Mouse (Mus musculus) R1 (cell line): ENCODE measurements around the gene Gm20388.

Experiments
- DNase-seq: peaks from one replicate; pipeline ENCODE4 v3.0.0-alpha.2; 2018; ENCODE audit warnings: low read depth, low spot score

The Gm20388 gene

DNA sequence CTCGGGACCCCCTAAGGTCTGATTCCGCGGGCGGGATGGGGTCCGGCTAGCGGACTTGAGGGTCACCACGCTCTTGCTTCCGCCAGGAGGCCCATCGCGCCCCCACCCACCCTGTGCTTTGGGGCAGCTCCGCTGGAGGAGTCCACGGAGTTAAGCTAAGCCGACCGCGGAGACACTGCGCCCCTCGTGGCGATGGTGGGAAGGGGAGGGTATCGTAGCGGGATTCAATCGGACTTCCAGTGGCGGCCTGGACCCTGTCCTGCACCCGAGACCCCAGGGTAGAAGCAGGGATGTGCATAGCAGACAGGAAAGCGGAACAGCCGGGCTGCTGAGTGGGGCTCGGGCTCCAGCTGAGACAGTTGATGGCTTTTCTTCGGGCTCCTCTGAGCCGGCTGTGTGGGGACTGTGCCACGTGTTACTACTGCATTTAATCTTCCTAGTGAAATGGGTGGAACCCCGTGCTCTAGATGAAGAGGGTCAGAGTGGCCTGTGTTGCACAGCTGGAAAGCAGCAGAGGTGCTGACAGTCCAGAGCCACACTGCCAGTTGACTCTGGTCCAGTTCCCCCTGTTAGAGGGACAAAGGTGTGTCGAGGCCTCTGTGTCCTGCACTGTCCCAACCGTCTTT is 2320.2 kb downstream of the Gm20388 start:
- peak; percentile 70 for DNase-seq

DNA sequence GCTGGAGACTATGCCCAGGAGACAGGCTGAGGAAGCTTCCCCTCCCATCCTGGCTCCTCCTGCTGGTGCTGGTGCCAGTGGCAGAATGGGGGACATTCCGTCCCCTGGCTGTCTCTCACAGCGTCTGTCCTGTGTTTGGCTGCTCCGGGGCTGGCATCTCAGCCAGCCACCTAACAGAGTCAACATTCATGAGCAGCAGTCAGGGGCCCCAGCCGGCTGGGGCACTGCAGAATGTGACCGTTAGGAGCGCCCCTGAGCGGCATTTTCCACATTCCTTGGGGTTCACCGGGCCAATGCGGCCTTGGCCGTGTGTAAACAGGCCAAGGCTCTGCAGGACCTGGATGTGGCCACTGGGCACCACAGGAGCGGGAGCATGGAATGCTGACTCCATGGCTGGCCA is 2323.4 kb downstream of the Gm20388 start:
- DNase-seq = peak; percentile 23

DNA sequence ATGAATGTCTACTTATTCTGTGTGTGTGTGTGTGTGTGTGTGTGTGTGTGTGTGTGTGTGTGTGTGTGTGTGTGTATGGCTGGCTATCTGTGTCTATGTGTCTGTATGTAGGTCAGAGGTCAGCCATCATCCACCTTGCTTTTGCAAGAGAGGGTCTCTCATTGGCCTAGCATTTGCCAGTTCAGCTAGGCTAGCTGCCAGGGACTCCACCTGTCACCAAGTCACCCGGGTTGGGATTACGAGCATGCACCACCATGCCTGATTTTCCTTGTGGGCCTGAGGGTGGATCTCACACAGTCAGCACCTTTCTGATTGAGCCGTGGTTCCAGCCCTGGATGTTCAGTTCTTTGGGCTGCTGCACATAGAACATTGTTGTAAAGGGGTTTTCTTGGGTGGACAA is 2325.9 kb downstream of the Gm20388 start:
- no peak for DNase-seq

DNA sequence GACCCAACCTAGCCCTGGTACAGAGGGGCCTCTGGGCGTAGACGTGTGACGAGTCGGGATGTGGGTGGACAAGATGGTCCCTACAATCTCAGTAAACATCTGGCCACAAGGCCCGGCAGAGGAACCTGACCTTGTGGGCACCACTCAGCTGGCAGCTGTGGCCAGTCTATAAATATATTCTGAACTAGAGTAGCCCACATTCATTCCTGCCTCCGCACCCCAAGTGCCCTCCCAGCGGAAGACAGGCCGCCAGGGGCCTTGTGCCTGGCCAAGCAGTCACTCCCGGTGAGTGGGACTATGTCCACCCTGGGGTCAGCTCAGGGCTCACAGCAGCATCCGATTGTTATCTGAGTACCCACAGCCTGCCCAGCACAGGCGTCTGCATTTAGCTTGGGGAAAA is 2327.6 kb downstream of the Gm20388 start:
- no peak for DNase-seq

DNA sequence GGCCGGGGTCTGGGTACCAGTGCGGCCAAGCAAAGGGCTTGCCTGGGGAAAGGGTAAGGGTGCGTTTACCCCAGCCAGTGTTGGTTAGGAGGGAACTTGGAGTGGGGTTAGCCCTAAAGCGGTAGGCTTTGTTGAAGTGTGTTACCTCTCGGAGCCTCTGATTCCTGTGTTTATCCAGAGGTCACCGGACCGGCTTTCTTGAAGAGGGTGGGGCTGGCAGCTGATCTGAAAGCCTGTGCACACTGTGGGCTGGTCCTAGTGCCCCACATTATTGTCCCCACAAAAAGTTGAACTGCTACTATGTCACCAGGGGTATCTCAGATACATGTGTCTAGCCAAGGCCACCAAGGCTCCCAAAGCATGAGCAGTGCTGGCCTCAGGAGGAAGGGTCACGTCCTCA is 2328.1 kb downstream of the Gm20388 start:
- no peak for DNase-seq

DNA sequence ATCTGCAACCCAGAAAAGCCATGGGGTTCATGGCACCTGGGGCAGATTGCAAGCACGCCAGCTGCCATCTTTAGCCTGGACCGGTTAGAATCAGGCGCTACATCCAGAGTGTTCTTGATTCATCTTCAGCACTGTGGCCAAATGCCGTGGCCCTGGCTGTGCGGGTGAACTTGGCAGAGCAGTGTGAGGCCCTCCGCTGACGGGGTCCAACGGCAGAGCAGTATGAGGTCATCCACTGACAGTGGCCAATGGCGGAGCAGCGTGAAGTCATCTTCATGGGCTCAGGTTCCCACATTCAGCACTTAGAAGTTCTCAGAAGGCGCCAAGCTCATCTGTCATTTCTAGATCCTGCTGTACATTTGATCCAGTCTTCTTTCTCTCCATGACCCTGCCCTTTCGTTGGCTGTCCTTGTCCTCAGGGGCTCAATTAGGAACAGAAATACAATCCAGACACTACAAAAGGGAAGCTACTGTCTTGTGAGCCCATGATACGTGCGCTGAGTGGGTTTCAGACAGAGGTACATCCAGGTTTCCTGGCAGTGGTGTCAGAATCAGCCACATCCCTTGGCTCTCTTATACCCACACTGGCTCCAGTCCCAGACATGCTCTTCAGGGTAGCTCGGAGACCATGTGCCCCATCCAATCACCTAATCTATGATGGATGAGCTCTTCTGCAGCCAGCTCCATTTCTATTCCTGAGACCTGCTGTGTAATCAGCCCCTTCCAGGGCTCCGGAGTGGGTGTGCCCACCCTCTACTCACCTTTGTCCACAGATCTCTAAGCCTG is 2329.8 kb downstream of the Gm20388 start:
- no peak for DNase-seq

DNA sequence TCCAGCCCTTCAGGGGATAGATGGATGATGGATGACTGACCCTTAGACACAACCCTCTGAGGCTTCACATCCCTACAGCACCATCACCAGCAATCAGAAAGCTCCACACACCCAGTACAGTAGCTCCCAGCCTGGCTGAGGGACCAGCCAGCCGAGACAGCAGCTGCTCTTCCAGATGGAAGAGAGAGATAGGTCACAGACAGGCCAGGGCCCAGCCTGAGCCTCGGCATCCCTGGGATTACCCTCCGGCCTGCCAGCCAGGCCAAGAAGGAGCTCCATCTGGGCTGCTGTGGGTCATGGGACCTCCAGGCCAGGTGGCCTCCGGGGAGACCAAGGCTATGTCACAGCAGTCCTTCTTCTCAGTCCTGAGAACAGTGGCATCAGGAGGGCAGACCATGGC is 2332.7 kb downstream of the Gm20388 start:
- no peak for DNase-seq

DNA sequence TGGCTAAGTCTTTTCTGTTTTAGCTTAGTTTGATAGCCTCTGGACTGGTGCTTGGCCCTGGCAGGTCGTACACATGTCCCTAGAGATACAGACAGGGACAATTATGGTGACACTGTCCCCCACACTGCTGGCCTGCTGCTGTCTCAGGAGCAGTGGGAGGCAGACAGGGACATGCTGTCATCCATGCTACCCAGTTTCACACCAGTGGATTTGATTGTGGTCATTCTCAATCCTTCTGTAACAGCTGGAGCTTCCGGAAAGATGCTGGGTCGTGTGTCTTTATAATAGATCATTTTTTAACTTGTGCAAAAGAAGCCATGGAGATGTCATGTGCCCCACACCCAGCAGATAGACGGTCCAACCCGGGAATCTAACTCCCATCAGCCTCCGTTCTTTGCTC is 2334.5 kb downstream of the Gm20388 start:
- DNase-seq = no peak

DNA sequence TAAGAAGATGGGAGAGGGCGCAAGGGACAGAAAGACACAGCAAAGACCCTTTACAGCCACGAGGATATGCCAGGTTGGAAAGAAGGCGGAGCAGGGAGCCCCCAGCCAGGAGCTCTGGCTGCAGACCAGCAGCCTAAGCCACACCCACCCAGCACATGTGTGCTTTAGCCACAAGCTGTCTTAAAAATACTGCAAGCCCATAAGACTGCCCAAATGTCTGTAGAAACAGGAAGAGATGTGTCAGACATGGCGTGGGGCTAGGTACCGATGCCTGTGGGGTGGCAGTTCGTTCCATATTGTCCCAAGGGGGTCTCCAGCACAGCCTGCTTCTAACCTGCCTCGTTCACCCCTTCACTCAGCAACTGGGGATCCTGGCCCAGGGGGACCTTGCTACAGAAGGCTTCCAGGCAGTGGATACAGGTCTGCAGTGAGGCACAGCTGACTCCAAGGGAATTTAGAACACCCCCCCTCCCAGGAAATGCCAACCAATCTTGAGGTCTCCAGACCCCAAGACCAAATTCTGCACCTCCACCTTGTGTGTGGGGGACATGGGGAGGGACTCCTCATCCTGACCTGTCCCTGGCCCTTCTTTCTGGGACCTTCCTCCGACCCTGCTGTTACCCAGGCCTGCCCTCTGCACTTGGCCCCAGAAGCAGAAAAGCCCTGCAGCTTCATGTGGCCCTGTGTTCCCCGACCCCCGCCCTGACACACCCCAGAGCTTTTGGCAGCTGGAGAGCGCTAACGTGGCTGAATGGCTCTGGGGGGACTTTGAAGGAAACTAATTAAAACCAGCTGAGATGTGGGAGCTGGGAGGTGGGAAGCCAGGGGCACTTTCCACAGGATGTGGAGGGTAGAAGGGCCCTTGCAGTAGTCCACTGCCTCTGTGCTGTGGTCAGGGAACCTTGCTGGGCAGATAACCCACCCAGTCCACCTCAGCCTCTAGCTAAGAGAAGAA is 2335.9 kb downstream of the Gm20388 start:
- no peak for DNase-seq

DNA sequence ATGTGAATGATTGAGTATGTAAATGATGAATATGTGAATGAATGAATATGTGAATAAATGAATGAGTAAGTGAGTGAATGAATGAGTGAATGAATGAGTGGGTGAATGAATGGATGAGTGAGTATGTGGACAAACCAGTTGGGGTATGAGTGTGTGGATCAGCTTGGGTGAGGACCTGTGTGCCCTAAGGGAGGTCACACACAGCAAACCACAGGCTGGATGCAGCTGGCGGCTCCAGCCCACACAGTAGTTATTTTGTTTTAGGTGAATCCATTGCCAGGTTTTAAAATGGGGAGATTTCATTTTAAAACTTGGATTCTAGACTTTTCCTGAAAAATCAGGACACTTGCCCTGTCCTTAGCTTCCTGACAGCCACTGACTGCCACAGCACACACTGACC is 2341.1 kb downstream of the Gm20388 start:
- DNase-seq = no peak

DNA sequence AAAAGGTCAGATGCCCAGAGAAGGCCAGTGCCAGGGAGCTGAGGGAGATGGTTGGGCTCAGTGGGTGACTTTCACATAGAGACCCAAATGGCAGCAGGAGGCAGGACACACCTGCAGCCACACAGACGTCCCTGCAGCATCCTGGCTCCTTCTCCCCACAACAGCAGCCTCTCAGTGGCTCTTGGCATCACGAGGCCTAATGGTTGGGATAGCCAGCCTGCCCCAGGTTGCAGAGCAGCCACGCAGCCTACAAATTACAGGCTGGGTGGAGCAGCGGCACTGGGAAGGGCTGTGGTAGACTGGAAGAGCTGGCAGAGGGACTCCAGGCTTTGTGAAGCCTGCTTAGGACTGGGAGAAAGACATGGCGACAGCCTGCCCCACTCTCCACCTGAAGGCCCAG is 2341.7 kb downstream of the Gm20388 start:
- DNase-seq = no peak

DNA sequence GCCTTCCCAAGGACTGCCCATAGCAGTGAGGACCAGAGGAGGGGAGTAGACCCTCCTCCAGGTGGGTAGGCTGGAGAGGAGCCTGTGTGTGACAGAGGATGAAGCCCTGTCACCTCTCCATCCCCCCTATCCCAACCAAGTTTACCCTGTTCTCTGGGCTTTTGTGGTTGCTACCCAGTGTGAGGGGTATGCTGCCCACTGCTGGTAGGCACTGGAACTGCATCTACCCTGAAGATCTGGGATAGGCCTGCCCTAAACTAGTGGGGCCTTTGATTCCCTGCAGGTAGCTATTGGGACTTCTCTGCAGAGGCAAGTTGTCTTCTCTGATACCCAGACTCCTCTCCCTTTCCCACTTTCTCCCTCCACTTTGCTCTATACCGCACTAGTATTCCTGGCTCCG is 2348.7 kb downstream of the Gm20388 start:
- DNase-seq = peak; percentile 54

DNA sequence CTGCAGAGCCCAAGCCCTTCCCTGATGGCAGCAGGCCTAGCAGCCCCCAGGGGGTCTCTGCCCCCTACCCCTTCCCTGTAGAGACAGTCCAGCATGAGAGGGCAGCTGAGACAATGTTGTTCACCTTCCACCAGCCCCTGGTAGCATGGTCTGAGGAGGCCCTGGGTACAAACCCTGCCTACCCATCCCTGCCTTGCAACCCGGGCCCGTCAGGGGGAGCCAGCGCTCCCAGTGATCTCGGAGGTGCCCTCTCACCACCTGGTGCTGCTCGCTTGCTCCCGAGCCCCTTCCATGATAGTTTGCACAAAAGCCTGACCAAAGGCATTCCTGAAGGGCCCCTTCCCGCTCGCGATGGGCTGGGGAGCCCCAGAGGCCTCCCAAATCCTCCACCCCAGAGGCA is 2350.1 kb downstream of the Gm20388 start:
- DNase-seq = no peak

DNA sequence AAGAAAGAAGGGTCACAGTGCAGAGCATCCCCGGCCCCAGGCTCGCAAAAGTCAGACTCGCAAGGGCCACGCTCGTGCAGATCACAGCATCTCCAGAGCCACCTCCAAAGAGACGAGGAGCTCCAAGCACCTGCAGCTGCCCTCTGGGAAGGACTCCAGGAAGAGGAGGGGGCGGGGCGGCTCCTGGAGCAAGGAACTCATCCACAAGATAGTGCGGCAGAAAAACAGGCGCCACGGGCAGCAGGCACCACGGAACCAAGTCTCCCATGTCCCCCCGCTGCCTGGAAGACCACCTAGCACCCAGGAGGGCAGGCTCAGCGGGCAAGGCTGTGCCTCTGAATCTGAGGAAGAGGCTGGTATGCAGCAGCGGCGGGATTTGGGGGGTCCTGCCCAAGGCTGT is 2352.2 kb downstream of the Gm20388 start:
- peak; percentile 36 for DNase-seq

DNA sequence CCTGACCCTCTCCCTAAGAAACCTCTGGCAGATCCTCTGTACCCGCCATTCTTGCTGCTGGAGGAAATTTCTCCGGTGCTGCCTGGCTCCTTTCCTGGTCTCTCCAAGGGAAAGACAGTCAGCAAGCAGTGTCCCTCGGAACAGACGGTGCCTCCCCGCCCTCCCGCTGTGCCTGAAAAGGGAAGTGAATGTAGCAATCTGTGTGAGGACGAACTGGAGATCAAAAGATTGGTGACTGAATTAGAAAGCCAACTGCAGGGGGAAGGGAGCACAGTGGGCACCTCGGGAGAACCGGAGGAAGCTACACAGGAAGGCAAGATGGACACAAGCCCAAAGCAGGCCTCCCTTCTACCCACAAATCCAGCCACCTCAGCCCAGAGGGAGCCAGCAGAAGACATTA is 2353.6 kb downstream of the Gm20388 start:
- DNase-seq = no peak

DNA sequence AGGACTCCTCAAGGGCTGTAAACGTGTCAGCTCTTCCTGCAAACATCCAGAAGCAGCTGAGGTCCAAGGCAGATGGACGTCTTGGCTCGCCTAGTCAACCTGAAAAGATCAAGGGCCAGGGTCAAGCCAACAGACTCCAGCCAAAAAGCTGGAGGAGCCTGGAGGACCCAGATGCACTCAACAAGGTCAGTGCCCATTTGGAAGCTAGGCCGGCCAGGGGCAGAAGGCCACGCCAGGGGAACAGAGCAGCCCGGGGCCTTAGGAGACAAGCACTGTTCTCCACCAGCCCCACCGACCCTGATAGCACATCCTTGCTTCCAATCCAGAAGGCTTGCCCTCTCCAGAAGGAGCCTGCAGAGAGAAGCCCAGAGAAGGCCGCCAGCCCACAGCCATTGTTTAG is 2354.9 kb downstream of the Gm20388 start:
- no peak for DNase-seq

DNA sequence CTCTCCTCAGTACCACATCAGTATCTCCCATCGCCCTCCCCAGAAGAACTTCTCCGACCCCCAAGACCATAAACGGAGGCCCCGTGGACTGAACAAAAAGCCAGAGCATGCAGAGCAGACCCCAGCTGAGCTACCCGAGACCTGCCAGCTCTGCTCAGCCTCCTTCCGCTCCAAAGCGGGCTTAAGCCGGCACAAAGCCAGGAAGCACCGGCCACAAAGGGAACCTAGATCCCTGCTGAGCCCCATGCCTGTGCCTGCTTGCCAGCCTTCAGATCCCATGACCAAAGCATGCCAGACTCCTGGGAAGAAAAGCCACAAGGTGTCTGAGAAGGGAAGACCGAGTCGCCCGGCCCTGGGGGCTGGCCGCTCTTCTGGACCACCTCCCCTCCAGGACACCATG is 2356.2 kb downstream of the Gm20388 start:
- no peak for DNase-seq

DNA sequence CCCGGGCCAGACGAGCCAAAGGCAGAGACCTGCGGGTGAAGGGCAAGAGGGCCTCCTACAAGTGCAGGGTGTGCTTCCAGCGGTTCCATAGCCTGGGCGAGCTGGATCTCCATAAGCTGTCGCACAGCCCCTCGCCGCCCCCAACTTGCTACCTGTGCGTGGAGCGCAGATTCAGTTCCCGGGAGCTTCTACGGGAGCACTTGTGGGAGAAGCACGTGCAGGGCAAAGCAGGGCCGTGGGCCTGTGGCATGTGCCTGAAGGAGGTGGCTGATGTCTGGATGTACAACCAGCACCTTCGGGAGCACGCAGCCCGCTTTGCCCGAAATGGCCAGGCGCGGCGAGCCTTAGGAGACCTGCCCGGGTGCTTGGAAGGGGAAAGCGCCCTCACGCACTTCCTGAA is 2358.2 kb downstream of the Gm20388 start:
- no peak for DNase-seq

DNA sequence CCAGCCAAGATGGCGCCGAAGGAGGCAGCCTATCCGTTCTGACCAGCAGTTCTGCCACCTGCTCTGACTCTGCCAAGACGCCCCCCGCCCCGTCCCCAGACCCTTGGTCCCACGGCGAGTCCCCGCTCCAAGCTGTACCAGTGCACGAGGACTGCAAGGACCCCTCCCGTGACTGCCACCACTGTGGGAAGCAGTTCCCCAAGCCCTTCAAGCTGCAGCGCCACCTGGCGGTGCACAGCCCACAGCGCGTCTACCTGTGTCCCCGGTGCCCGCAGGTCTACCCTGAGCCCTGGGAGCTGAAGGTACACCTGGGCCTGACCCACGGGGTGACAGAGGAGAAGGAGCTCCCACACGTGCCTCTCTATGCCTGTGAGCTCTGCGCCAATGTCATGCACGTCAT is 2358.8 kb downstream of the Gm20388 start:
- peak; percentile 82 for DNase-seq

DNA sequence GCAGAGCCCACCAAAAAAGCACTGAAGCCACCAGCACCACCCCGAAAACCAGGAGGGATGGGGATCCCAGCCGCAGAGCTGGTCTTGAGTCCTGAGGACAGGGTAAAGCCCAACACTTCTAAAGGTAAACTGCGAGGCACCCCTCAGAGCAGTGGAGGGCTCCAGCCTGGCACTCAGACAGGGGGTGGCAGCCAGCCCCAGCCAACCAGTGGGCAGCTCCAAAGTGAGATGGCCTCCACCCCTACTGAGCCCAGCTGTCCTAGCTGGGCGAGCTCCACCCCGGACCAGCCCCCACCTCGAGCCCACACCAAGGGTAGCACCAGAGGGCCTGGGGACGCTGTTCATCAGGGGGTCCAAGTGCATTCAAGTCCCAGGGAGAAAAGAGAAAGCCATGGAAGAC is 2359.9 kb downstream of the Gm20388 start:
- no peak for DNase-seq

DNA sequence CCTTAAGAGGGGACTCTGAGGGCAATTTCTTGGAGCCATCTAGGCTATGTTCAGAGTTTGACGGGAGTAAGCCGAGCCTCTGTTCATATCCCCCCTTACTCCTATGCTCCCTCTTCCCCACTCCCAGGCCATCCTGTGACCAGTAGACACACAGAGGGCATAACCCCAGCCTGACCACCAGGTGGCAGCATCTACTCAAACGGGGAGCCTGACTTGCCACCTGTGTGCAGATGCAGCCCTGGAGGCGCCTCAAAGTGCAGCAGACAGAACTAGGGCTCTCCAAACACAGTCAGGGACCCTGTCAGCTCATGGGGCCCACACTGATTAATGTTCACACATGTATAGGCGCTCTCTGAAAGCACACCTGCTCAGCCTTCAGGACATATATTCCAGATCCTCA is 2362.5 kb downstream of the Gm20388 start:
- DNase-seq = peak; percentile 86

DNA sequence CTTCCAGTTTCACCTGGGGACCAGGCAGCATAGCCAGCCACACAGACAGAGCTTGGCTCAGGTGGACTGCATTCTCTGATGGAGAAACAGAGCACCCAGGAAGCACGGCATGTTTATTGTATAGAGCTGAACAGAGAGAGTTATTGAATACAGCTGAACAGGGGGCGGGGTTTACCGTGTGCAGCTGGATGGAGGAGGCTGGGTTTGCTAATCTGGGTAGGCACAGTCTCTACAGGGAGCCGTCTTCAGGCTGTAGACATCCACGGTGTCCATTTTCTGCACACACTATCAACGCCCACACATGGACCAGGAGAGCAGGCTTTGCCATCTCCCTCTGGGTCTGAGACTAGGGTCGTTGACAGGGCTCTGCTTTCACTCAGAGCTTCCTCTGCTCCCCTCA is 2363.2 kb downstream of the Gm20388 start:
- no peak for DNase-seq
